Mouse (Mus musculus): ENCODE results near the gene Rassf5. TPM values are rescaled to one million over a fixed set of nuclear protein-coding genes. Genes with fewer than 3 reads are reported as not detected.

Gene Rassf5
- total RNA-seq, 2 experiments from 2014 or later = 15.2 to 30.7 TPM

- no peak for ATAC-seq (replicated peaks; ENCODE audit: low FRiP score, poor library complexity, severe bottlenecking)
These were observed 31.7 kb downstream of the Rassf5 start for GRCm38 (mm10) chr1:131213361-131213760.

DNA sequence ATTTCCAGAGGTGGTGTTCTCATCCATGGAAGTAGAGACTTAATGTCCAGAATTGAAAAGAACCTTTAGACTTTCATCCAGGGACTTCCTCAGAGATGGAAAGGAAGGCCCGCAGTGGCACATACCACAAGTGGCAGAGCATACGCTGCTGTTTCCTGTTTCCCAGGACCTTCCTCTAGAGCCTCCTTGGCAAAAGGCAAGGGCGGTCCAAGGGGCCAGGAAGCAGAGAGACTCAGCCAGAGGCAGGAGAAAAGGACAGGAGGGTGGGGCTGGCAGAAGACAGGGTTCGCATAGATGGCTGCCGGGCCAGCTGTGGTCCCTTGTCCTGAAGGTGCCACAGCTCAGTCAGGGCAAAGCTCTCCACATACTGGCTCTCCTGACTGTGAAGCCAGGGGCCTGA, 32.1 kb downstream of the Rassf5 start:
- ATAC-seq (replicated peaks; ENCODE audit: low FRiP score, poor library complexity, severe bottlenecking) = no peak

- no peak for ATAC-seq (replicated peaks; ENCODE audit: low FRiP score, poor library complexity, severe bottlenecking)
These were observed 33.4 kb downstream of the Rassf5 start for GRCm38 (mm10) chr1:131211655-131212054.

GRCm38 (mm10) chr1:131209971-131210426, 35.1 kb downstream of the Rassf5 start:
- no peak for ATAC-seq (replicated peaks; ENCODE audit: low FRiP score, poor library complexity, severe bottlenecking)

DNA sequence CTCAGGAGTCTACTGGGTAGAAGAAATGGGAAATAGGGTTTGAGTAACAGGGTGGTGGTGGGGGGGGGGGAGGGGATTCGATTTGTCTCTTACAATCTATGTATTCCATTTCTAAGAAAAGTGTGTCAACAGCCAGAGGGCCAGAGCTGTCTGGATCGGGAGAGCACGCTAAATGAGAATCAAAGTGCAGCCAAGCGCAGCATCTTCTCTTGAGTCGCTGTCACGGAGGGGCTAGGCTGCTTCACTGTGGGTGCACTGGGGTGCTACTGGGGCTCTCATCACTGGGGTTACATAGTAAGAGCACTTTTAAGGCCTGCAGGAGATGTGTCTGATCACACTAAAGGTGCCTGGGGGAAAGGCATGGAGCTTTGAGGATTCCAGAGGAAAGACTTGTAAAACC, 36.3 kb downstream of the Rassf5 start:
- no peak for ATAC-seq (replicated peaks; ENCODE audit: low FRiP score, poor library complexity, severe bottlenecking)

- no peak for ATAC-seq (replicated peaks; ENCODE audit: low FRiP score, poor library complexity, severe bottlenecking)
These were observed 37.0 kb downstream of the Rassf5 start for GRCm38 (mm10) chr1:131208081-131208480.

- ATAC-seq (replicated peaks; ENCODE audit: low FRiP score, poor library complexity, severe bottlenecking) = no peak
These were observed 37.5 kb downstream of the Rassf5 start for GRCm38 (mm10) chr1:131207531-131207930.

DNA sequence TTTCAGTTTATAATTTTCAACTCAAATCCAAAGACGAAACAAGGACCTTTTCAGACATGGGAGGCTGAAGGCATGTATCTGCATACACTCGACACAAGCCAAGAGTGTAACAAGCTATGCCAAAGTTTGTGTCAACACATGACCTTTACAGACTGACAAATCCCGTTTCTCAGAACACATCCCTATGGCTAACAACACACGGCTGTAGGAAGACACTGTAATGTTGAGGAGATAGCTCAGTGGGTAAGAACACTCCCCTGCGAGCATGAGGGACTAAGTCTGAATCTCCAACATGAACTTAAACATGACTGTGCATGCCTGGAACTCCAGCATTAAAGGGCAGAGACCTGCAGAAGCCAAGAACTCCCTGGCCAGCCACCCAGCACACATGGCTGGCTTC, 38.7 kb downstream of the Rassf5 start:
- no peak for ATAC-seq (replicated peaks; ENCODE audit: low FRiP score, poor library complexity, severe bottlenecking)

GRCm38 (mm10) chr1:131204461-131204860, 40.6 kb downstream of the Rassf5 start:
- ATAC-seq (replicated peaks; ENCODE audit: low FRiP score, poor library complexity, severe bottlenecking) = no peak

GRCm38 (mm10) chr1:131201391-131201790, 43.7 kb downstream of the Rassf5 start:
- ATAC-seq (replicated peaks; ENCODE audit: low FRiP score, poor library complexity, severe bottlenecking) = no peak

DNA sequence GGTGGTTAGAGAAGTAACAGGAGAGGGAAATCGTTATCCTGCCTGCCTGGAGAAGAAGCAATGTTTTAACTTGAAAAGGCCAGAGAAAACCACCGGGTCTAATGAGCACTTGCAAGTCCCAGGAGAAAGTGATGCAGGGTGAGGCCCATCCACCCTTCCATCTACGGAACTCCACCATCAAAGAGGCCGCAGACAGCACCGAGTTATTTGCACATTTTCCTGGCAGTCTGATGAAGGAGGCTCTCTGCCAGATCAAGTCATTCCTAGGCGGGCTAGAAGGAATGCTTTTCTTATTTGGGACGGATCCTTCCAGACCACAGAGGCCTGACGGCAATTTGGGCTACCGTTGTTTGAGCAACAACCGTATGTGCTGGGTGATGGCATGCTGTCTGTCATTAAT, 44.5 kb downstream of the Rassf5 start:
- ATAC-seq (replicated peaks; ENCODE audit: low FRiP score, poor library complexity, severe bottlenecking) = no peak

DNA sequence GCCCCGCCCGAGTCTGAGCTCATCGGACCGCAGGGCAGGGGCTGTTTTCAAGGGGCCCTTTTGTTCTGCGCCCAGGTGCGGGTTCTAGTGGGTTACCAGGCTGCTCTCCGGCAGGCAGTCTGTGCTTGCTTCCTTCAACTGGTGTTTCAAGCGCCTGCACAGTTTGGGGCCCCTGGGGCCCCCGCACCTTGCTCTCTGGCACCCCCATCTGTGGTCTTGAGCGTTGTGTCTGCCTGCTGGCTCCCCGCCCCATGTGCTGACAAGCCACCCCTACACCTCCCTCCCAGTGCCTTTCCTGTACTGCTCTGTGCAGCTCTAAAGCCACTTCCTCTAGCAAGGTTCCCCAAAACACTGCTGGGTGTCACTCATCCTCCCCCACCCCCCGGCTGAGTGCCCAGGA, 45.1 kb downstream of the Rassf5 start:
- ATAC-seq (replicated peaks; ENCODE audit: low FRiP score, poor library complexity, severe bottlenecking) = 0 out of 2 replicates have a peak, but pooled peaks have one; percentile 21

DNA sequence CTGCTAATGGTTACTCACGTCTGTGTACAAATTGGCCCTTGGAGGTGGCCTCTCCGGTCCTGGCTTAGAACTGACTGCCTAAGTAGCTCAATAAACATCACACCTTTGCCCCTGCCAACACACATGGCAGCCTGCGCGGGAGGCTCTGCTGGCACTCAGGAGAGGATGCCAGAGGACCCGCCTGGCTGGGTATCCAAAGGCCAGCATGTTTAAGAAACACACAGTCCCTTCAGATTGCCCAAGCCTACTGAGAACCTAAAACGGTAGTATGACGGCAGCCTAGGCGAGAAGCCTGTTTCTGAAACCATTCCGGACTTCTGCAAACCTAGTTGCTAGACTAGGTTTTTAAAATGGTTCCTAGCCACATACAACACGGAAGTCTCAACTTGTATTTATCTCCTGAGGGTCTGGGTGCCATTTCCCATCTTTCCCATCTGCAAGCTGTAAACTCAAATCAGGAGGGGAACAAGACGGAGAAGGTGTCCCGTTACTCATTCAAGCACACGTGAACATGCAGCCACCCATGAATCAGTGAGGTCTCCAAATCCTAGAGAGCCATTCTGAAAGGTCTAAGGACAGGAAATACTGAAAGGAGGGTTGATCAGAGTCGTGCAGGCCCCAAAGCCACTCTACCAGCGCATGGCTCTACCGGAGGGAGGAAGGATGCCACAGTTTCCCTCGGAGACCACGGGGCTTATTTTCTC, 45.8 kb downstream of the Rassf5 start:
- ATAC-seq (replicated peaks; ENCODE audit: low FRiP score, poor library complexity, severe bottlenecking) = no peak

GRCm38 (mm10) chr1:131198417-131198960, 46.6 kb downstream of the Rassf5 start:
- ATAC-seq (replicated peaks; ENCODE audit: low FRiP score, poor library complexity, severe bottlenecking) = no peak

DNA sequence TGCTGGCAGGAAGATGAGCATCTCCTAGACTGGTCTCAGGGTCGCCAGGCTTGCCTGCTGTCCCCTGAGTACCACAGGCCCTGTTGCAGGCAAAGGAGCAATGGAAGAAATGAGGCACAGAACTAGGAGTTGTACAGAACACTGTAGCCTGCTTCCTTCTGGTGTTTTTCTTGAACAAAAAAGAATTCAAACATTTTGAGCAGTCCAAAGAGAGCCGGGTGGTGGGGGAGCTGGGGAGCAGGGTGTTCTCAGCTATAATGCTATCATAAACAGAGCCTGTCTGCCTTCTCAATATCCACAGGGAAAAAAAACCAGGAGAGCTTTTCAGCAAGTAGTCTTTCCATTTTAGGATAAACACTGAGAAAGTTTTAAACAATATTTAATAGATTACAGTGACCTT, 49.0 kb downstream of the Rassf5 start:
- no peak for ATAC-seq (replicated peaks; ENCODE audit: low FRiP score, poor library complexity, severe bottlenecking)

DNA sequence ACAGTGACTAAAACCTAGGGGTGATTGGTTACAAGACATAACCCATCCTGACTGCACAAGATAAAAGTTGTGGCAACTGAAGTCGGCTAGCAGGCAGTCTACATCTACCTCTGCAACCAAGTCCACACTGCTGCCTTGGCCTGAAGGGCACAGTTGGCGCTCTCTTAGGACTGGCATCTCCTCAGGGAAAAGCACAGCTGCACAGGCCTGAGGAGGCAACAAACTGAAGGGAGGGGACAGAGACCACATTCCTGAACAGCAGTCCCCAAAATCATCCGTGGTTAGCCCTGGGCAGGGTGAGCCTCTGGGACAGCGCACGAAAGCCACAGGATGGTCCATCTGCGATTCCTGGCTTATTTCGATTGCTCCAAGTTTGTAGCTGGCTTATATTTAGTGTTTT, 49.4 kb downstream of the Rassf5 start:
- 0 out of 2 replicates have a peak, but pooled peaks have one; percentile 24 for ATAC-seq (replicated peaks; ENCODE audit: low FRiP score, poor library complexity, severe bottlenecking)

- ATAC-seq (replicated peaks; ENCODE audit: low FRiP score, poor library complexity, severe bottlenecking) = no peak
These were observed 51.3 kb downstream of the Rassf5 start for GRCm38 (mm10) chr1:131193746-131194145.

- ATAC-seq (replicated peaks; ENCODE audit: low FRiP score, poor library complexity, severe bottlenecking) = no peak
These were observed 56.4 kb downstream of the Rassf5 start for GRCm38 (mm10) chr1:131188655-131189054.

DNA sequence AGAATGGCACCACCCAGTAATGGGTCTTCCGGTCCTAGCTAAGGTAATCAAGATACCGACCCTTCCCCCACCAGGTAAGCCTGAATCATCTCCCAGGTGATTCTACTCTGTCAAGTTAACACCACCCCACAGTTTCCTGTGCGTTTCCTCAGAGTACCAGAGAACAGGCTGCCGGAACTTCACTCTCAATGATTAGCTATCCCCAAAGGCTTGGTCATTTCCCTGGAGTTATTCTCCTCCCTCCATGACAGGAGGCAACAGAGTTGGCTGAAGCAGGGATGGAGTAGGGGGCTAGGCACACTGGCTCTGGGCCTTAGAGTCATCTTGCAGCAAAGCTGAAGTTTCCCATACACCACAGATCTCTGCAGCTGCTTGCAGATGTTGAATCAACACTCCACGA, 57.2 kb downstream of the Rassf5 start:
- ATAC-seq (replicated peaks; ENCODE audit: low FRiP score, poor library complexity, severe bottlenecking) = no peak

GRCm38 (mm10) chr1:131186995-131187394, 58.1 kb downstream of the Rassf5 start:
- no peak for ATAC-seq (replicated peaks; ENCODE audit: low FRiP score, poor library complexity, severe bottlenecking)

DNA sequence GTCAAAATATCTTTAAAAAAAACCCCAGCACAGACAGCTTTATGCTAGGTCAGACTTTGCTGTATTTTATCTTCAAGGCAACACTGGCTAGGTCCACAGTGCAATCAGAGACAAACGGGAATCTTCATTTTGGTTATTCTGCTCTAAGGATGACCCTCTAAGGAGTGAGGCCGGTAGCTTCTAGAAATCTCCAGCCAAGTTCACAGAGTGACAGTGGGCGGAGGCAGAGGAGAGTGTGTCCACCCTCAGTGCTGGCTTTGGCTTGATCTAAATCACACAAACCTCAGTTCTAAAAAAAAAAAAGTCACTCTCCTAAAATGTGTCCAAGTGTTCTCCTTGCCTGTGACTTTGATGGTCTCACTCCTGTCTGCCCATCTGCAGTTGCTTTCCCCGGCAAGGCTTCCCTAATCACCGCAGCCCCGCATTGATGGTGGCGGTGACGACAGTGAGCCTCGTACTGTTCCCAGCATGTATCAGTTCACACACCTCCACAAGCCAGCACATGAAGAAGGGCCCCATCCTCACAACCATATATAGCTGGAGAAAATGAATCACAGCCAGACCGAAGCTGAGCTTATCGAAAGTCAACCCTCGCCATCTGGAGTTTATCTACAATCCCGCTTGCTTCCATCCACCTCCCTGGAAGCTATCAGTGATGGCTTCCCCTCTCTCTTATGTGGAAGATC, 59.1 kb downstream of the Rassf5 start:
- ATAC-seq (replicated peaks; ENCODE audit: low FRiP score, poor library complexity, severe bottlenecking) = no peak
